15 mouse cellular contexts compared by ENCODE assay signal in genomic region chr5:134674977-134675376, GRCm38 (mm10). TPM values are rescaled to one million over a fixed set of nuclear protein-coding genes. Genes with fewer than 3 reads are reported as not detected.
DNase-seq lines count a peak whose midpoint lies in the region; ATAC-seq and TF ChIP-seq lines count a peak whose summit lies in the region.
"Had no signal": no experiment of that assay in that cellular context is flagged by ENCODE, and none has a peak within 500 bp of the region (broad histone marks: within the 10 kb centered on the region; RNA-seq: fewer than 3 reads in every experiment).

No protein-coding gene starts in this region.

- no peak overlapping the region for H3K4me3 ChIP-seq in heart, embryonic 15.5 days
- no peak overlapping the region for H3K4me3 ChIP-seq in embryonic facial prominence, embryonic 10.5 days
- no peak overlapping the region for H3K4me3 ChIP-seq in forebrain, embryonic 14.5 days (ENCODE audit: low read depth, low read length)
- H3K4me3 ChIP-seq in midbrain, embryonic 13.5 days (replicated peaks): no peak overlapping the region
- H3K4me3 ChIP-seq in cerebellum, adult 2 months (replicated peaks; ENCODE audit: insufficient read depth, low read depth, low read length): no peak overlapping the region
- H3K4me3 ChIP-seq in intestine, embryonic 15.5 days (replicated peaks): no peak overlapping the region
- H3K4me3 ChIP-seq: limb, embryonic 12.5 days had no signal

- intact Hi-C loops in heart, postnatal 25 days (cut with DNase I): no loop called here

- no peaks in the 10 kb centered on the region for H3K9me3 ChIP-seq in heart, embryonic 15.5 days (replicated peaks)
- no peaks in the 10 kb centered on the region for H3K9me3 ChIP-seq in embryonic facial prominence, embryonic 10.5 days
- H3K9me3 ChIP-seq in forebrain, embryonic 14.5 days (replicated peaks; ENCODE audit: control insufficient read depth, low read length): no peaks in the 10 kb centered on the region
- H3K9me3 ChIP-seq in midbrain, embryonic 13.5 days: no peaks in the 10 kb centered on the region
- no peaks in the 10 kb centered on the region for H3K9me3 ChIP-seq in intestine, embryonic 15.5 days
- H3K9me3 ChIP-seq: hindbrain, embryonic 15.5 days; limb, embryonic 12.5 days had no signal

- H3K9ac ChIP-seq in heart, embryonic 15.5 days: peak overlapping the region; percentile 61; the same call in 1 of the 2 replicates
- peak overlapping the region; percentile 59; the same call in 1 of the 2 replicates for H3K9ac ChIP-seq in forebrain, embryonic 14.5 days (ENCODE audit: low read length)
- peak overlapping the region; percentile 63 for H3K9ac ChIP-seq in midbrain, embryonic 13.5 days (replicated peaks)
- no peak overlapping the region for H3K9ac ChIP-seq in intestine, embryonic 15.5 days

- H3K4me2 ChIP-seq in heart, embryonic 15.5 days: no peak overlapping the region
- H3K4me2 ChIP-seq in forebrain, embryonic 14.5 days (ENCODE audit: low read length): no peak overlapping the region
- H3K4me2 ChIP-seq in midbrain, embryonic 13.5 days (replicated peaks): no peak overlapping the region
- no peak overlapping the region for H3K4me2 ChIP-seq in intestine, embryonic 15.5 days (replicated peaks)

- ATAC-seq in heart, embryonic 15.5 days (replicated peaks; ENCODE audit: insufficient number of reproducible peaks, insufficient read depth, low FRiP score, low read depth): no peak
- no peak for ATAC-seq in forebrain, embryonic 14.5 days
- ATAC-seq in midbrain, embryonic 13.5 days: no peak
- ATAC-seq in intestine, embryonic 15.5 days: no peak
- ATAC-seq: Patski had no signal

- H3K4me1 ChIP-seq in heart, embryonic 15.5 days (replicated peaks): peaks cover 40% of the 10 kb centered on the region
- H3K4me1 ChIP-seq in embryonic facial prominence, embryonic 10.5 days: peaks cover 43% of the 10 kb centered on the region
- H3K4me1 ChIP-seq in forebrain, embryonic 14.5 days (ENCODE audit: control insufficient read depth, insufficient read depth, low read length): peaks cover 14% of the 10 kb centered on the region
- peaks cover 53% of the 10 kb centered on the region for H3K4me1 ChIP-seq in midbrain, embryonic 13.5 days (replicated peaks)
- H3K4me1 ChIP-seq in cerebellum, adult 2 months (ENCODE audit: control insufficient read depth, insufficient read depth, low read length): no peaks in the 10 kb centered on the region
- H3K4me1 ChIP-seq in intestine, embryonic 15.5 days (replicated peaks): peaks cover 29% of the 10 kb centered on the region

- H3K36me3 ChIP-seq in heart, embryonic 15.5 days: peaks cover 3% of the 10 kb centered on the region; the same call in 1 of the 2 replicates
- H3K36me3 ChIP-seq in embryonic facial prominence, embryonic 10.5 days (replicated peaks): peaks cover 33% of the 10 kb centered on the region
- H3K36me3 ChIP-seq in forebrain, embryonic 14.5 days (ENCODE audit: control insufficient read depth, insufficient read depth, low read length): peaks cover 21% of the 10 kb centered on the region
- H3K36me3 ChIP-seq in midbrain, embryonic 13.5 days: peaks cover 27% of the 10 kb centered on the region
- H3K36me3 ChIP-seq in intestine, embryonic 15.5 days: no peaks in the 10 kb centered on the region

- no peak for TF ChIP-seq CTCF in cerebellum, adult 2 months (IDR thresholded peaks at IDR 0.05; ENCODE audit: borderline replicate concordance, insufficient read depth, low read depth, low read length)

- no peak for TF ChIP-seq POLR2A in cerebellum, adult 2 months (IDR thresholded peaks at IDR 0.05; ENCODE audit: borderline replicate concordance, insufficient read depth, low read length)

- no peak for DNase-seq in heart, postnatal 25 days (ENCODE audit: low spot score)
- no peak for DNase-seq in embryonic facial prominence, embryonic 10.5 days (ENCODE audit: low spot score)
- DNase-seq in forebrain, embryonic 14.5 days (ENCODE audit: low spot score): no peak
- DNase-seq in cerebellum, adult 2 months: no peak
- DNase-seq in layer of hippocampus, postnatal 36 days: no peak
- DNase-seq: kidney, postnatal 14 days; lung, embryonic 14.5 days; thymus, adult 2 months had no signal

- H3K27me3 ChIP-seq in heart, embryonic 15.5 days: no peaks in the 10 kb centered on the region
- peaks cover 10% of the 10 kb centered on the region; the same call in 1 of the 2 replicates for H3K27me3 ChIP-seq in embryonic facial prominence, embryonic 10.5 days (replicated peaks; ENCODE audit: low read depth, poor library complexity, severe bottlenecking)
- no peaks in the 10 kb centered on the region for H3K27me3 ChIP-seq in forebrain, embryonic 14.5 days (replicated peaks; ENCODE audit: control insufficient read depth, insufficient read depth, low read length)
- H3K27me3 ChIP-seq in midbrain, embryonic 13.5 days: no peaks in the 10 kb centered on the region
- H3K27me3 ChIP-seq in cerebellum, adult 2 months (ENCODE audit: control insufficient read depth, insufficient read depth, low read length): no peaks in the 10 kb centered on the region
- no peaks in the 10 kb centered on the region for H3K27me3 ChIP-seq in intestine, embryonic 15.5 days (replicated peaks)
- H3K27me3 ChIP-seq: CH12.LX; hindbrain, embryonic 15.5 days; limb, embryonic 12.5 days; Patski had no signal

- peak overlapping the region; percentile 85 for H3K27ac ChIP-seq in heart, embryonic 15.5 days
- peak overlapping the region; percentile 90 for H3K27ac ChIP-seq in embryonic facial prominence, embryonic 10.5 days (replicated peaks)
- no peak overlapping the region for H3K27ac ChIP-seq in forebrain, embryonic 14.5 days (ENCODE audit: low read depth, low read length)
- H3K27ac ChIP-seq in midbrain, embryonic 13.5 days: peak overlapping the region; percentile 91
- H3K27ac ChIP-seq in cerebellum, adult 2 months (ENCODE audit: insufficient read depth, low read length): no peak overlapping the region
- H3K27ac ChIP-seq in intestine, embryonic 15.5 days: no peak overlapping the region

- 58% methylated on average over 5 of the region's 5 CpGs for WGBS in heart, embryonic 15.5 days
- WGBS in embryonic facial prominence, embryonic 10.5 days: 69% methylated on average over 5 of the region's 5 CpGs
- 58% methylated on average over 5 of the region's 5 CpGs for WGBS in forebrain, embryonic 14.5 days
- 71% methylated on average over 5 of the region's 5 CpGs for WGBS in midbrain, embryonic 13.5 days
- WGBS in cerebellum, adult 2 months: 56% methylated on average over 5 of the region's 5 CpGs
- WGBS in intestine, embryonic 15.5 days: 73% methylated on average over 5 of the region's 5 CpGs

RNA-seq across cellular contexts. Expression of gene Limk1, which starts 13.4 kb away (rescaled TPM):
- polyA plus RNA-seq in heart, embryonic 15.5 days (2015; fragmentation: Nextera tagmentation; extraction: Ambion mirVana): 3.3 and 5.4 TPM in 2 replicates
- 1 to 10 TPM; 4.7 to 5.0 TPM for total RNA-seq in heart, postnatal 25 days (2021)
- 5.7 and 5.9 TPM in 2 replicates for polyA plus RNA-seq in embryonic facial prominence, embryonic 10.5 days (2016; fragmentation: Nextera tagmentation; extraction: Ambion mirVana)
- 14.0 and 16.4 TPM in 2 replicates for polyA plus RNA-seq in forebrain, embryonic 14.5 days (2014; fragmentation: Nextera tagmentation; extraction: Ambion mirVana)
- 17.5 and 20.8 TPM in 2 replicates for polyA plus RNA-seq in midbrain, embryonic 13.5 days (2015; fragmentation: Nextera tagmentation; extraction: Ambion mirVana)
- polyA plus RNA-seq in cerebellum, adult 2 months (2012; rRNA removed): 78.7 and 99.2 TPM in 2 replicates
- 10 to 100 TPM; 39.1 to 40.1 TPM for total RNA-seq in layer of hippocampus, postnatal 36 days (2021)
- 3.7 and 4.1 TPM in 2 replicates for polyA plus RNA-seq in intestine, embryonic 15.5 days (2015; fragmentation: Nextera tagmentation; extraction: Ambion mirVana)

RNA-seq across cellular contexts. Expression of gene Eif4h, which starts 35.7 kb away (rescaled TPM):
- polyA plus RNA-seq in heart, embryonic 15.5 days (2015; fragmentation: Nextera tagmentation; extraction: Ambion mirVana): 273 and 345 TPM in 2 replicates
- total RNA-seq in heart, postnatal 25 days (2021): 100 to 1,000 TPM; 135 to 146 TPM
- polyA plus RNA-seq in embryonic facial prominence, embryonic 10.5 days (2016; fragmentation: Nextera tagmentation; extraction: Ambion mirVana): 593 and 603 TPM in 2 replicates
- polyA plus RNA-seq in forebrain, embryonic 14.5 days (2014; fragmentation: Nextera tagmentation; extraction: Ambion mirVana): 402 and 418 TPM in 2 replicates
- polyA plus RNA-seq in midbrain, embryonic 13.5 days (2015; fragmentation: Nextera tagmentation; extraction: Ambion mirVana): 352 and 382 TPM in 2 replicates
- polyA plus RNA-seq in cerebellum, adult 2 months (2012; rRNA removed): 371 and 379 TPM in 2 replicates
- 100 to 1,000 TPM; 304 to 317 TPM for total RNA-seq in layer of hippocampus, postnatal 36 days (2021)
- 382 and 397 TPM in 2 replicates for polyA plus RNA-seq in intestine, embryonic 15.5 days (2015; fragmentation: Nextera tagmentation; extraction: Ambion mirVana)

Comparison
In these comparisons a context has a peak if more than half of its experiments do, and no peak if none do; other contexts are left out.
1. H3K27ac ChIP-seq: peak in heart, embryonic 15.5 days (single experiment), embryonic facial prominence, embryonic 10.5 days (single experiment) and midbrain, embryonic 13.5 days (single experiment); none in forebrain, embryonic 14.5 days (single experiment), cerebellum, adult 2 months (single experiment) and intestine, embryonic 15.5 days (single experiment).